Mouse (Mus musculus) limb, embryonic 13.5 days (tissue): Measurements from ENCODE around the gene Ifna15. TPM values are rescaled to one million over a fixed set of nuclear protein-coding genes. Genes with fewer than 3 reads are reported as not detected.

ENCODE experiments used
- ATAC-seq: fragments of 200-750 bp; cut with Nextera tagmentation; 2 replicates; pipeline ENCODE4 v1.8.0; 2017; ENCODE audit warnings: low read depth, moderate number of reproducible peaks, moderate TSS enrichment; ENCODE audit not compliant: low FRiP score
- H3K27ac ChIP-seq: fragments of 300-500 bp; sonication (generic); 2 replicates; pipeline ENCODE4 v1.5.1; 2015; ENCODE audit warnings: inconsistent platforms, mild to moderate bottlenecking, moderate library complexity
- H3K27me3 ChIP-seq: fragments of 300-500 bp; sonication (generic); 2 replicates; pipeline ENCODE4 v1.6.1; 2015; ENCODE audit warnings: mild to moderate bottlenecking, inconsistent platforms
- H3K36me3 ChIP-seq: fragments of 300-500 bp; sonication (generic); 2 replicates; pipeline ENCODE4 v1.6.1; 2015; ENCODE audit warnings: inconsistent platforms, mild to moderate bottlenecking, moderate library complexity
- H3K4me1 ChIP-seq: fragments of 300-500 bp; sonication (generic); 2 replicates; pipeline ENCODE4 v1.6.1; 2015; ENCODE audit warnings: inconsistent platforms
- H3K4me2 ChIP-seq: fragments of 300-500 bp; sonication (generic); replicated peaks from 2 replicates; pipeline ENCODE4 v1.6.1; 2015; ENCODE audit warnings: inconsistent platforms, mild to moderate bottlenecking, moderate library complexity
- H3K4me3 ChIP-seq: fragments of 300-500 bp; sonication (generic); 2 replicates; pipeline ENCODE4 v1.5.1; 2015; ENCODE audit warnings: moderate library complexity, mild to moderate bottlenecking, inconsistent platforms
- H3K9ac ChIP-seq: fragments of 300-500 bp; sonication (generic); 2 replicates; pipeline ENCODE4 v1.6.1; 2015; ENCODE audit warnings: mild to moderate bottlenecking, inconsistent platforms
- H3K9me3 ChIP-seq: fragments of 300-500 bp; sonication (generic); 2 replicates; pipeline ENCODE4 v1.6.1; 2016; ENCODE audit warnings: inconsistent platforms
- WGBS: fragments of 180-500 bp; shearing (Covaris S2); methylation state at CpG from one replicate; pipeline ENCODE4 v1.1.7; 2015; 5-methylcytosine and 5-hydroxymethylcytosine counted together
- polyA plus RNA-seq: library from polyadenylated mRNA; unstranded; fragments of >200 nt; fragmentation: Nextera tagmentation; extraction: Ambion mirVana; gene quantifications from 2 replicates; pipeline ENCODE4 v1.2.1, GENCODE M21; 2015

Gene Ifna15
- polyA plus RNA-seq, 1 experiment from 2014 or later: not detected

DNA sequence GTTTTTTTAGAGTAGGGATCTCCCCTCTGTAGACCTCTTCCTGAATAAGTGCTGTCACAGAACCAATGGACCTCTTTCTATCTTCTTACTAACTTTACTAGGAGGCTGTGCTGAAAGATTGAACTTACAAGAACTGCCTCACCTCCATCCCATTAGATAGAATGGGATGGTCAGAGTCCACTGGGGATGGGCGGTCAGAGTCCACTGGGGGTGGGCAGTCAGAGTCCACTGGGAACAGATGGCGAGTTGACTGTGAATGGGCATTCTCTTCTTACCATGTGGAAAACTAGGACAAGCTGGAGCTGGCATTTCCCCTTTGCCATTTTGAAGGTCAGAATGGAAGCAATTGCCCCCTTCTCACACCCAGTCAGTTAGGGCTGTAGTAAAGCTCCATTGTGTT is 24.5 kb downstream of the Ifna15 start:
- Histone ChIP-seq H3K4me2 (no peak overlapping the region), H3K27ac (no peak overlapping the region), H3K9ac (no peak overlapping the region), H3K9me3 (no peaks in the 10 kb centered on the region), H3K4me3 (no peak overlapping the region), H3K27me3 (no peaks in the 10 kb centered on the region), H3K4me1 (no peaks in the 10 kb centered on the region), H3K36me3 (no peaks in the 10 kb centered on the region)
- 89% methylated on average over 2 of the region's 2 CpGs for WGBS
- no peak for ATAC-seq

GRCm38 (mm10) chr4:88530892-88531291 is 27.2 kb downstream of the Ifna15 start:
- Histone ChIP-seq H3K4me2 (no peak overlapping the region), H3K9ac (no peak overlapping the region), H3K27me3 (no peaks in the 10 kb centered on the region), H3K36me3 (no peaks in the 10 kb centered on the region), H3K27ac (no peak overlapping the region), H3K4me1 (no peaks in the 10 kb centered on the region), H3K9me3 (no peaks in the 10 kb centered on the region), H3K4me3 (no peak overlapping the region)
- 77% methylated on average over 2 of the region's 2 CpGs for WGBS
- no peak for ATAC-seq

- no peak for ATAC-seq
- no peak overlapping the region for H3K4me2 ChIP-seq
- no peaks in the 10 kb centered on the region for H3K4me1 ChIP-seq
- H3K27ac ChIP-seq: no peak overlapping the region
- H3K36me3 ChIP-seq: no peaks in the 10 kb centered on the region
- H3K9me3 ChIP-seq: no peaks in the 10 kb centered on the region
- WGBS: 52% methylated on average over 4 of the region's 4 CpGs
- H3K4me3 ChIP-seq: no peak overlapping the region
- no peaks in the 10 kb centered on the region for H3K27me3 ChIP-seq
- H3K9ac ChIP-seq: no peak overlapping the region
Observed at GRCm38 (mm10) chr4:88530271-88530670, 27.8 kb downstream of the Ifna15 start.

DNA sequence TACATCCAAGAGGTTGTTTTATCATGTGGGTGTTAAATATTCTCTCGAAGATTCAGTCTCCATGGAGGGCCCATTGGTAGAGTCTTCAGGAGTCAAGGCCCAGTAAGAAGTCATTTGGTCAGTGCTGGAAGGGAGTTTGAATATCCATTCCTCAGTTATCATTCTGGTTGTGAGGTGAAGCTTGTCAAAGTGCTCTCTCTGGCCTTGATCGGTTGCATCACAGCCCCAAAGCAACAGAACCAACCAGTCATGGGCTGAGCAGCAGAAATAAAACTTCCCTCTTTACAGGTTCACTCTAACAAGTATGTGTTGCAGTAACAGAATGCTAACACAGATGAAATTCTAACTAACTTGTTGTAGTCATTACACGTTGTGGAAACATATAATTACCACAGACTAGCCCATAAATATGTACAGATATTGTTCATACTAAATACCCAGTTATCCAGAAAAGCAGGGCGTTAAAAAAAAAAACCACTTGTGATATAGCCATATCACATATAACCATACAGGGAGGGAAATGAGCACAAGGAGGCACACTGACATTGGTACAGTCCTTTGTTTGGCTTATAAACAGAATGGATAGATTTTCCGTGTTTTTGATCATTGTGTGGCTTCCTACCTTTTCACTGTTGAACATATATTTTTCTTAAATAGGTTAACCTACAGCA is 31.5 kb downstream of the Ifna15 start:
- no peaks in the 10 kb centered on the region for H3K36me3 ChIP-seq
- no peak overlapping the region for H3K4me2 ChIP-seq
- no peak overlapping the region for H3K27ac ChIP-seq
- no peak for ATAC-seq
- H3K9me3 ChIP-seq: no peaks in the 10 kb centered on the region
- no peak overlapping the region for H3K4me3 ChIP-seq
- no peaks in the 10 kb centered on the region for H3K4me1 ChIP-seq
- 79% methylated on average over 5 of the region's 5 CpGs for WGBS
- no peak overlapping the region for H3K9ac ChIP-seq
- 0 out of 2 replicates have a peak, but pooled peaks cover 4% of the 10 kb centered on the region for H3K27me3 ChIP-seq

GRCm38 (mm10) chr4:88525393-88525792 is 32.7 kb downstream of the Ifna15 start:
- H3K4me3 ChIP-seq: no peak overlapping the region
- H3K9me3 ChIP-seq: no peaks in the 10 kb centered on the region
- 78% methylated on average over 3 of the region's 3 CpGs for WGBS
- H3K9ac ChIP-seq: no peak overlapping the region
- H3K4me2 ChIP-seq: no peak overlapping the region
- no peaks in the 10 kb centered on the region for H3K36me3 ChIP-seq
- no peaks in the 10 kb centered on the region for H3K4me1 ChIP-seq
- 0 out of 2 replicates have a peak, but pooled peaks cover 4% of the 10 kb centered on the region for H3K27me3 ChIP-seq
- H3K27ac ChIP-seq: no peak overlapping the region
- no peak for ATAC-seq

DNA sequence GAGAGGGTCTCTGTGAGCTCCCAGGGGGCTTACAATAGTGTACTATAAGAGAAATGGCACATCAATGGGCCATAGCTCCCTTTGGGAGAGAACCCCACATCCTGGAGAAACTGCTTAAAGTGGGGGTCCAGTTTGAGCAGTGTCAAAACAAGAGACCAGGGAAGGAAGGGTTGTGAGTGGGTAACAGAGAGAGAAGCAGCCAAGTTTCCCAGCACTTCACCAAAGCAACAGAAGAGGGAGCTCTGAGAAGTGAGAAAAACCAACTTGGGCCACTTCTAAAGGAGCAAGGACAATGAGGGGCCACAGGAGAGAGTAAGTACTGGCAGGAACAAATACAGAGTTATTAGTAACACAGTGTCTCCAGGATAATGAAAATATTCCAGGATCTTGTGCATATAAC is 34.8 kb downstream of the Ifna15 start:
- H3K9ac ChIP-seq: no peak overlapping the region
- ATAC-seq: no peak
- no peaks in the 10 kb centered on the region for H3K9me3 ChIP-seq
- H3K4me1 ChIP-seq: no peaks in the 10 kb centered on the region
- H3K27ac ChIP-seq: no peak overlapping the region
- 0 out of 2 replicates have a peak, but pooled peaks cover 4% of the 10 kb centered on the region for H3K27me3 ChIP-seq
- no peaks in the 10 kb centered on the region for H3K36me3 ChIP-seq
- no peak overlapping the region for H3K4me3 ChIP-seq
- no peak overlapping the region for H3K4me2 ChIP-seq

GRCm38 (mm10) chr4:88522674-88523073 is 35.4 kb downstream of the Ifna15 start, which contains the start of gene Ifnb1:
TSS of gene Ifnb1 (minus strand) at chr4:88522774.
- WGBS: 89% methylated on average over 4 of the region's 4 CpGs
- no peaks in the 10 kb centered on the region for H3K9me3 ChIP-seq
- 0 out of 2 replicates have a peak, but pooled peaks cover 4% of the 10 kb centered on the region for H3K27me3 ChIP-seq
- no peak within 1 kb of the TSS for H3K4me3 ChIP-seq
- no peak within 1 kb of the TSS for H3K27ac ChIP-seq
- H3K4me2 ChIP-seq: no peak within 1 kb of the TSS
- no peak within 1 kb of the TSS for H3K9ac ChIP-seq
- no peaks in the 10 kb centered on the region for H3K4me1 ChIP-seq
- H3K36me3 ChIP-seq: no peaks in the 10 kb centered on the region
- no peak for ATAC-seq

DNA sequence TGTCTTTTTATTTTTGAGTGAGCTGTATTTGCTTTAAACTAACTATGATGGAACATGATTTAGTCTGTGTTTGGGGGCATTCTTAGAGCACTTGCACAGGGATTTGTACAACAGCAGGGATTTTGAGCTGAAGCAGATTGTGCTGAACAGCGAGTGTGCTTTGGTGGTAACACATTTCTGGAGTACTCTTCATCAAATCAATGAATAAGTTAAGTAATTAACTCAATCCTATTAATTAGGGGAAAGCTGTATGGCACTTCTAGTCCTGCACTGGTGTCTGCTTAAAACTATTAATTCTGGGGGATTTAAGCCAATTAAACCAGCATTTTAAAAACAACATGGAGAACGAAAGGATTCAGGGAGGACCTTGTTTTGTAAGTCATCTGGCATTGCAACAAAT is 40.1 kb downstream of the Ifna15 start:
- H3K9me3 ChIP-seq: no peaks in the 10 kb centered on the region
- no peak for ATAC-seq
- no peak overlapping the region for H3K4me3 ChIP-seq
- H3K9ac ChIP-seq: no peak overlapping the region
- WGBS: 71% methylated on average over 2 of the region's 2 CpGs
- 0 out of 2 replicates have a peak, but pooled peaks cover 4% of the 10 kb centered on the region for H3K27me3 ChIP-seq
- peaks cover 8% of the 10 kb centered on the region; the same call in 1 of the 2 replicates for H3K4me1 ChIP-seq
- H3K4me2 ChIP-seq: no peak overlapping the region
- H3K27ac ChIP-seq: no peak overlapping the region
- no peaks in the 10 kb centered on the region for H3K36me3 ChIP-seq

GRCm38 (mm10) chr4:88515711-88516211 is 42.3 kb downstream of the Ifna15 start:
- no peaks in the 10 kb centered on the region for H3K9me3 ChIP-seq
- H3K9ac ChIP-seq: no peak overlapping the region
- no peak overlapping the region for H3K27ac ChIP-seq
- H3K36me3 ChIP-seq: no peaks in the 10 kb centered on the region
- H3K4me1 ChIP-seq: peaks cover 8% of the 10 kb centered on the region; the same call in 1 of the 2 replicates
- ATAC-seq: 0 out of 2 replicates have a peak, but pooled peaks have one; percentile 19
- H3K27me3 ChIP-seq: no peaks in the 10 kb centered on the region
- peak overlapping the region; percentile 7; the same call in 1 of the 2 replicates for H3K4me2 ChIP-seq
- H3K4me3 ChIP-seq: no peak overlapping the region
- WGBS: 29% methylated on average over 4 of the region's 4 CpGs

DNA sequence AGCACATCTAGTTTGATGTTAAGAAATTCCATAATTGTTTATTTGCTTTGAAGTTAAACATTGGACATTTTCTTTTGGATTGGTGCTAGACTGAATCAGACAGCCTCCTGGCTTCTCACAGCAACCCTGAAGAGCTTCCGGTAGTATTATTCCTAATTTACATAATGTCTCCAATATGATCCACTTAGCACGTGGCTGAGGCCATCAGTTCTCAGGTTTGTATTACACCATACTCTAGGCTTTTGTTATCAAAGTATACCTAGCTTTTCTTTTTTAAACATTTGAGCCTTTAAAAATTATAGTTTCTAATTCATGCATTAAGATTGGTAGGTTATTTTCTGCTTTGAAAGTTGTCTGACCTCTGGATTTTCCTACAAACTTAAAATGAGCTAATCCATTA is 42.8 kb downstream of the Ifna15 start:
- no peaks in the 10 kb centered on the region for H3K36me3 ChIP-seq
- H3K9me3 ChIP-seq: no peaks in the 10 kb centered on the region
- no peak for ATAC-seq
- H3K4me1 ChIP-seq: peaks cover 8% of the 10 kb centered on the region; the same call in 1 of the 2 replicates
- H3K4me2 ChIP-seq: no peak overlapping the region
- 59% methylated on average over 2 of the region's 2 CpGs for WGBS
- no peak overlapping the region for H3K27ac ChIP-seq
- no peak overlapping the region for H3K4me3 ChIP-seq
- no peaks in the 10 kb centered on the region for H3K27me3 ChIP-seq
- no peak overlapping the region for H3K9ac ChIP-seq

GRCm38 (mm10) chr4:88514403-88514802 is 43.6 kb downstream of the Ifna15 start:
- H3K4me3 ChIP-seq: no peak overlapping the region
- H3K4me1 ChIP-seq: peaks cover 8% of the 10 kb centered on the region; the same call in 1 of the 2 replicates
- H3K27me3 ChIP-seq: no peaks in the 10 kb centered on the region
- no peaks in the 10 kb centered on the region for H3K36me3 ChIP-seq
- no peak overlapping the region for H3K9ac ChIP-seq
- ATAC-seq: no peak; the same call in 1 of the 2 replicates
- no peaks in the 10 kb centered on the region for H3K9me3 ChIP-seq
- WGBS: 39% methylated on average over 4 of the region's 4 CpGs
- no peak overlapping the region for H3K4me2 ChIP-seq
- H3K27ac ChIP-seq: no peak overlapping the region

DNA sequence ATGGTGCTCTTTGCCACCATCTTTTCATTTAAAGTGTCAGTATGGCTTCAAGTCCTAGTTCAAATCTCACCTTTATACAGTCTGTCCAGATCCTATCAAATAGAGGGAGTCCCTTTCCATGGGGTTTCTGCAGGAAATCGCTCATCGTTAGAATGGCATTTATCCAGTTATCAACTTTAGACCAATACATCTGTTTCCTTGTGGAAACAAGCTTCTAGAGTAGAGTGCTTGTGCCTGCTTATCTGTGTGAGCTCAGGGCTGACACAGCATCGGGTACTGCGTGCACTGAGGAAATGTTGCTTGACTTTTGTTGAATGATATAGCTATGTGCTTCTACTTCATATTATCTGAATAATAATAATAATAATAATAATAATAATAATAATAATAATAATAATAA is 44.3 kb downstream of the Ifna15 start:
- Histone ChIP-seq H3K4me1 (peaks cover 8% of the 10 kb centered on the region; the same call in 1 of the 2 replicates), H3K9ac (no peak overlapping the region), H3K4me3 (no peak overlapping the region), H3K36me3 (no peaks in the 10 kb centered on the region), H3K9me3 (no peaks in the 10 kb centered on the region), H3K27me3 (no peaks in the 10 kb centered on the region), H3K27ac (no peak overlapping the region), H3K4me2 (no peak overlapping the region)
- ATAC-seq: no peak
- 92% methylated on average over 4 of the region's 4 CpGs for WGBS
